Mouse (Mus musculus): ENCODE measurements around the gene Mapk9. TPM values are rescaled to one million over a fixed set of nuclear protein-coding genes. Genes with fewer than 3 reads are reported as not detected.
A peak's percentile ranks its signal among the peaks of the same experiment; 100 is the strongest.

Mapk9 gene
- polyA plus RNA-seq, 1 experiment from 2014 or later: 38.2 TPM

GRCm38 (mm10) chr11:49842718-49843117 lies 3.8 kb upstream of the Mapk9 start:
- Histone ChIP-seq H3K27ac (no peak overlapping the region), H3K4me2 (replicated peaks) (no peak overlapping the region), H3K9ac (no peak overlapping the region), H3K4me3 (no peak overlapping the region), H3K27me3 (no peaks in the 10 kb centered on the region), H3K4me1 (peaks cover 13% of the 10 kb centered on the region), H3K9me3 (no peaks in the 10 kb centered on the region), H3K36me3 (peaks cover 22% of the 10 kb centered on the region)
- 52% methylated on average over 3 of the region's 3 CpGs for WGBS
- ATAC-seq (ENCODE audit: low FRiP score, low read depth): no peak

- Histone ChIP-seq H3K4me3 (no peak overlapping the region), H3K4me2 (replicated peaks) (no peak overlapping the region), H3K36me3 (peaks cover 8% of the 10 kb centered on the region; the same call in 1 of the 2 replicates), H3K9ac (no peak overlapping the region), H3K27ac (no peak overlapping the region), H3K4me1 (peaks cover 23% of the 10 kb centered on the region), H3K9me3 (no peaks in the 10 kb centered on the region), H3K27me3 (no peaks in the 10 kb centered on the region)
- 90% methylated on average over 10 of the region's 10 CpGs for WGBS
- ATAC-seq (ENCODE audit: low FRiP score, low read depth): no peak
Observed at GRCm38 (mm10) chr11:49844311-49844710, 2.2 kb upstream of the Mapk9 start.

GRCm38 (mm10) chr11:49844969-49845368 lies 1.6 kb upstream of the Mapk9 start:
- peaks cover 6% of the 10 kb centered on the region for H3K36me3 ChIP-seq
- H3K9ac ChIP-seq: no peak overlapping the region
- no peaks in the 10 kb centered on the region for H3K27me3 ChIP-seq
- H3K9me3 ChIP-seq: no peaks in the 10 kb centered on the region
- ATAC-seq (ENCODE audit: low FRiP score, low read depth): no peak
- peaks cover 23% of the 10 kb centered on the region for H3K4me1 ChIP-seq
- 52% methylated on average over 3 of the region's 3 CpGs for WGBS
- H3K4me3 ChIP-seq: no peak overlapping the region
- H3K27ac ChIP-seq: no peak overlapping the region
- H3K4me2 ChIP-seq (replicated peaks): no peak overlapping the region

GRCm38 (mm10) chr11:49845958-49846357 lies 593 bp upstream of the Mapk9 start:
- Histone ChIP-seq H3K9ac (peak overlapping the region; percentile 92), H3K4me1 (peaks cover 23% of the 10 kb centered on the region), H3K4me2 (replicated peaks) (peak overlapping the region; percentile 87), H3K4me3 (peak overlapping the region; percentile 96), H3K9me3 (no peaks in the 10 kb centered on the region), H3K36me3 (peaks cover 14% of the 10 kb centered on the region), H3K27me3 (no peaks in the 10 kb centered on the region), H3K27ac (no peak overlapping the region; the same call in 1 of the 2 replicates)
- 41% methylated on average over 11 of the region's 11 CpGs for WGBS
- no peak for ATAC-seq (ENCODE audit: low FRiP score, low read depth)

- H3K9me3 ChIP-seq: no peaks in the 10 kb centered on the region
- H3K9ac ChIP-seq: peak overlapping the region; percentile 92
- H3K4me3 ChIP-seq: peak overlapping the region; percentile 96
- H3K27ac ChIP-seq: peak overlapping the region; percentile 72
- H3K4me1 ChIP-seq: peaks cover 23% of the 10 kb centered on the region
- H3K27me3 ChIP-seq: no peaks in the 10 kb centered on the region
- H3K4me2 ChIP-seq (replicated peaks): peak overlapping the region; percentile 87
- 10% methylated on average over 27 of the region's 29 CpGs for WGBS
- no peak for ATAC-seq (ENCODE audit: low FRiP score, low read depth)
- peaks cover 15% of the 10 kb centered on the region for H3K36me3 ChIP-seq
Observed at GRCm38 (mm10) chr11:49847071-49847810, 690 bp downstream of the Mapk9 start.

GRCm38 (mm10) chr11:49847811-49848078 lies 1.2 kb downstream of the Mapk9 start:
- Histone ChIP-seq H3K4me3 (peak overlapping the region; percentile 96), H3K9ac (peak overlapping the region; percentile 92), H3K27me3 (no peaks in the 10 kb centered on the region), H3K4me2 (replicated peaks) (peak overlapping the region; percentile 87), H3K9me3 (no peaks in the 10 kb centered on the region), H3K4me1 (peaks cover 21% of the 10 kb centered on the region), H3K36me3 (peaks cover 15% of the 10 kb centered on the region), H3K27ac (no peak overlapping the region)
- no peak for ATAC-seq (ENCODE audit: low FRiP score, low read depth)
- WGBS: 72% methylated on average over 2 of the region's 2 CpGs

GRCm38 (mm10) chr11:49848080-49848815 lies 1.7 kb downstream of the Mapk9 start:
- Histone ChIP-seq H3K27me3 (no peaks in the 10 kb centered on the region), H3K4me1 (peaks cover 20% of the 10 kb centered on the region), H3K36me3 (peaks cover 15% of the 10 kb centered on the region), H3K4me3 (0 out of 2 replicates have a peak overlapping the region, but pooled peaks have one; percentile 2), H3K27ac (no peak overlapping the region), H3K4me2 (replicated peaks) (peak overlapping the region; percentile 87), H3K9ac (peak overlapping the region; percentile 53), H3K9me3 (no peaks in the 10 kb centered on the region)
- 71% methylated on average over 4 of the region's 4 CpGs for WGBS
- ATAC-seq (ENCODE audit: low FRiP score, low read depth): no peak

- no peak overlapping the region for H3K9ac ChIP-seq
- no peak for ATAC-seq (ENCODE audit: low FRiP score, low read depth)
- 91% methylated on average over 7 of the region's 7 CpGs for WGBS
- no peak overlapping the region for H3K4me2 ChIP-seq (replicated peaks)
- no peaks in the 10 kb centered on the region for H3K9me3 ChIP-seq
- peaks cover 24% of the 10 kb centered on the region for H3K36me3 ChIP-seq
- H3K4me1 ChIP-seq: peaks cover 20% of the 10 kb centered on the region
- no peak overlapping the region for H3K4me3 ChIP-seq
- no peaks in the 10 kb centered on the region for H3K27me3 ChIP-seq
- H3K27ac ChIP-seq: no peak overlapping the region
Observed at GRCm38 (mm10) chr11:49850331-49850730, 3.8 kb downstream of the Mapk9 start.

GRCm38 (mm10) chr11:49855144-49855543 lies 8.6 kb downstream of the Mapk9 start:
- H3K27me3 ChIP-seq: no peaks in the 10 kb centered on the region
- H3K36me3 ChIP-seq: peaks cover 31% of the 10 kb centered on the region
- H3K4me1 ChIP-seq: no peaks in the 10 kb centered on the region
- H3K4me3 ChIP-seq: no peak overlapping the region
- no peak overlapping the region for H3K4me2 ChIP-seq (replicated peaks)
- ATAC-seq (ENCODE audit: low FRiP score, low read depth): no peak
- 86% methylated on average over 5 of the region's 5 CpGs for WGBS
- no peak overlapping the region for H3K9ac ChIP-seq
- no peaks in the 10 kb centered on the region for H3K9me3 ChIP-seq
- no peak overlapping the region for H3K27ac ChIP-seq

GRCm38 (mm10) chr11:49861139-49861538 lies 14.6 kb downstream of the Mapk9 start:
- no peak for ATAC-seq (ENCODE audit: low FRiP score, low read depth)
- peaks cover 22% of the 10 kb centered on the region; the same call in 1 of the 2 replicates for H3K36me3 ChIP-seq

GRCm38 (mm10) chr11:49863926-49864325 lies 17.4 kb downstream of the Mapk9 start:
- H3K4me1 ChIP-seq: no peaks in the 10 kb centered on the region
- H3K36me3 ChIP-seq: peaks cover 28% of the 10 kb centered on the region
- no peak overlapping the region for H3K27ac ChIP-seq
- H3K4me3 ChIP-seq: no peak overlapping the region
- H3K9me3 ChIP-seq: no peaks in the 10 kb centered on the region
- H3K27me3 ChIP-seq: no peaks in the 10 kb centered on the region
- no peak overlapping the region for H3K4me2 ChIP-seq (replicated peaks)
- H3K9ac ChIP-seq: no peak overlapping the region
- no peak for ATAC-seq (ENCODE audit: low FRiP score, low read depth)

More at GRCm38 (mm10) chr11:49861139-49861538, 14.6 kb downstream of the Mapk9 start:
- no peaks in the 10 kb centered on the region for H3K4me1 ChIP-seq
- no peak overlapping the region for H3K4me2 ChIP-seq (replicated peaks)
- no peak overlapping the region for H3K27ac ChIP-seq
- H3K27me3 ChIP-seq: no peaks in the 10 kb centered on the region
- no peaks in the 10 kb centered on the region for H3K9me3 ChIP-seq
- H3K9ac ChIP-seq: no peak overlapping the region
- WGBS: 88% methylated on average over 4 of the region's 4 CpGs
- no peak overlapping the region for H3K4me3 ChIP-seq

GRCm38 (mm10) chr11:49867320-49867719 lies 20.8 kb downstream of the Mapk9 start:
- Histone ChIP-seq H3K4me1 (no peaks in the 10 kb centered on the region), H3K27ac (no peak overlapping the region), H3K27me3 (no peaks in the 10 kb centered on the region), H3K4me2 (replicated peaks) (no peak overlapping the region), H3K9ac (no peak overlapping the region), H3K36me3 (peaks cover 41% of the 10 kb centered on the region), H3K9me3 (no peaks in the 10 kb centered on the region), H3K4me3 (no peak overlapping the region)
- ATAC-seq (ENCODE audit: low FRiP score, low read depth): no peak
- 88% methylated on average over 5 of the region's 5 CpGs for WGBS
